Mouse (Mus musculus) lung, adult 2 months (tissue): ENCODE measurements around the gene Xirp1. TPM values are rescaled to one million over a fixed set of nuclear protein-coding genes. Genes with fewer than 3 reads are reported as not detected.
A peak's percentile ranks its signal among the peaks of the same experiment; 100 is the strongest.

Source experiments
- DNase-seq: peaks from one replicate; pipeline ENCODE4 v3.0.0; 2022
- H3K4me1 ChIP-seq: fragments of 200-500 bp; 2 replicates; pipeline ENCODE4 v1.6.1; 2011; ENCODE audit warnings: low read length; ENCODE audit not compliant: control insufficient read depth, insufficient read depth
- H3K4me3 ChIP-seq: fragments of 200-500 bp; replicated peaks from 2 replicates; pipeline ENCODE3; 2011; ENCODE audit warnings: low read depth, mild to moderate bottlenecking, control low read depth, low read length; ENCODE audit errors: extremely low read depth
- CTCF ChIP-seq: fragments of 200-500 bp; IDR thresholded peaks from 2 replicates; pipeline ENCODE4 v1.5.1; 2011; ENCODE audit warnings: mild to moderate bottlenecking, low read length, control low read depth; ENCODE audit not compliant: insufficient read depth
- POLR2A ChIP-seq: fragments of 200-500 bp; IDR thresholded peaks from 2 replicates; pipeline ENCODE4 v1.6.1; 2011; ENCODE audit warnings: low read depth, mild to moderate bottlenecking, control low read depth, low read length, borderline replicate concordance; ENCODE audit errors: extremely low read depth
- WGBS: fragments of 180-500 bp; shearing (Covaris S2); methylation state at CpG from one replicate; pipeline ENCODE4 v1.1.7; 2018; 5-methylcytosine and 5-hydroxymethylcytosine counted together
- polyA plus RNA-seq: library from polyadenylated mRNA; depleted of rRNA; stranded (reverse); fragments of >200 nt; gene quantifications from 2 replicates; pipeline ENCODE4 v1.2.3, GENCODE M21; 2012; rRNA removed

Gene Xirp1
- 0.62 and 2.7 TPM in 2 replicates for polyA plus RNA-seq

DNA sequence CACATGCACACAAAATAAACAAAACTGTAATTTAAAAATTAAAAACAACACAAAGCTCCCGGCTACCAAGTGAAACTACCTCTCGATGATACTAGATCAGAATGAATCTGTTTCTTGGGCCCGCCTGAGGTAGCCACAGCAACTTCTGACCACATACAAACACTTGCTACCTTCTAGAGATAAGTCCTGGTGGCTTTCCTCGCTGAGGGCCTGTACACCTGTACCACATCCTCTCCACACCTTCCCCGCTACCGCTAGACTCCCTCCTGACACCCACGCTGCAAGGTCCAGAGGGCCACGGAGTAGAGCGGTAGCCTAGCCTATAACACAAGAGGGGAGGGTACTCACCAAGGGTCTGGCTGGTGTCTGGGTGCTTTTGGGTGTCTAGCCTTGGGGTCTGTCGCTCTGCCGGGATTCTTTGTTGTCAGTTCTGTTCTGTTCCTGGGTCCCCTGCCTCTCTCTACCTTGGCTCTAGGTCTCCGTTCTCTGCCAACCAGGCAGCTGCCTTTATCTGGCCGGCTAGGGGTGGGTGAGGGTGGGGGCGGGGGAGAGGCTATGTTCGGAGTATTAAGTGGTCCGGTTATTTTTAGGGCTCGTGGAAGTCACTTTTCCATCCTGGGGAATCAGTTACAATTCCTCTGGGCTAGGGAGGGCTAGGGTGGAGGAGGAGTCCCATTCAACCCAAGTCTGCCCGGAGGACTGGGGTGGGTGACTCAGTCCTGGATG, at the start of gene Xirp1:
TSS of gene Xirp1 (minus strand) at position 513 of the 726 bp plus-strand sequence.
- TF ChIP-seq CTCF = no peak
- TF ChIP-seq POLR2A = no peak
- WGBS = 69% methylated on average over 18 of the region's 18 CpGs
- no peak within 1 kb of the TSS for H3K4me3 ChIP-seq
- DNase-seq = no peak
- no peaks in the 10 kb centered on the region for H3K4me1 ChIP-seq

DNA sequence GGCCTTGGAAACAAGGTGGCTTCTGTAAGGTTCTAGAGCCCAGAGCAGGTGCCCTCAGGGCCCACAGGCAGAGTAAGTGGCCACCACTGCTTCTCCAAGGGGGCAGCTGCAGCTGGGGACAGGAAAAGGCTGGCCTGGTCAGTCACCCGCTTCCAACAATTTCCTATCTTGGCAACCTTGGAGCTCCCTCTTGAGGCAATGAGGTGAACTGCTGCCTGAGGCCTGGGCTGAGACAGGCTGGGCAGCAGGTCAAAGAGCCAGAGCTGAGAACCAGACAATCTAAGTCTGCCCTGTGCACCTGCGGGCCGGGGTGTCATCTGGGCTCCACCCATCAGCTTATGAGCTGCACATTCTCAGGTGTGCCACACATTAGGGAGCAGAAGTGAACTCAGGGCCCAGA, 49.8 kb upstream of the Xirp1 start:
- DNase-seq = peak; percentile 83
- TF ChIP-seq POLR2A = no peak
- TF ChIP-seq CTCF = peak; percentile 95
- 3% methylated on average over 3 of the region's 3 CpGs for WGBS
- Histone ChIP-seq H3K4me3 (no peak overlapping the region), H3K4me1 (no peaks in the 10 kb centered on the region)

DNA sequence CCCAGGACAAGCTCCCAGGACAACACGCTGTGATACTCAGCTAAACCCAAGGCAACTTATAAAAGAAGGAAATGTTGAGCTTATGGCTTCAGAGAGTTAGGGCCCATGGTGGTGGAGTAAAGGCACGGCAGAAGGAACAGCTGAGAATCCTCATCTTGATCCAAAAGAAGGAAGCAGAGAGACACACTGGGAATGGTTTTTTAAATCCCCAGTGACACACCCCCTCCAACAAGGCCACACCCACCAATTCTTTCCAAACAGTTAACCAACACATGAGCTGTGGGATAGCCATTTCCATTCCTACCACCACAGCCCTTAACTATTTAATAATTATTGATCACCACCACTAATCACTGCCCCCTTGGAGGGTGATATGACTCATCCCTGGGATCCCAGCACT, 47.9 kb upstream of the Xirp1 start:
- whole genome bisulfite sequencing = 56% methylated on average over 2 of the region's 2 CpGs
- no peak for DNase-seq
- H3K4me1 ChIP-seq = no peaks in the 10 kb centered on the region
- no peak overlapping the region for H3K4me3 ChIP-seq
- TF ChIP-seq POLR2A (no peak), CTCF (no peak)

DNA sequence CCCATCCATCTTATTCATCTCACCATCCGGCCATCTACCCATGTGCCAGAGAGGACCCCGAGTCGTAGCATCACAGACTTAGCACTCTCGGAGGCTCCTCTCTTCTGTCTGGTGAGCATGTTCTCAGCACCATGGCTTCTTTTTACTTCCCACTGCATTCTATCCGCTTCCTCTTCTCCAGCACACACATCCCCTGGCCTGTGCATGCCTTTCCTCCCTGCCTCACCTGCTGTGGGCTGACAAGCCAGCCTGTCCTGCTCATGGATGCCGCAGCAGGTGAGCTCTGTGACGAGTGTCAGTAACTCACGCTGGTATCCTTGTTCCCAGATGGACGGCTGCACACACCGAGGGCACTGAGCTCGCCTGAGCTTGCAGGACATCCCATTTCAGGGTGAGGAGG, 46.4 kb upstream of the Xirp1 start, which contains the start of gene Cx3cr1:
TSS of gene Cx3cr1 (minus strand) at position 101 of the 400 bp plus-strand sequence.
- WGBS = 76% methylated on average over 11 of the region's 11 CpGs
- no peak for TF ChIP-seq CTCF
- TF ChIP-seq POLR2A = no peak
- H3K4me1 ChIP-seq = no peaks in the 10 kb centered on the region
- no peak within 1 kb of the TSS for H3K4me3 ChIP-seq
- DNase-seq = no peak

DNA sequence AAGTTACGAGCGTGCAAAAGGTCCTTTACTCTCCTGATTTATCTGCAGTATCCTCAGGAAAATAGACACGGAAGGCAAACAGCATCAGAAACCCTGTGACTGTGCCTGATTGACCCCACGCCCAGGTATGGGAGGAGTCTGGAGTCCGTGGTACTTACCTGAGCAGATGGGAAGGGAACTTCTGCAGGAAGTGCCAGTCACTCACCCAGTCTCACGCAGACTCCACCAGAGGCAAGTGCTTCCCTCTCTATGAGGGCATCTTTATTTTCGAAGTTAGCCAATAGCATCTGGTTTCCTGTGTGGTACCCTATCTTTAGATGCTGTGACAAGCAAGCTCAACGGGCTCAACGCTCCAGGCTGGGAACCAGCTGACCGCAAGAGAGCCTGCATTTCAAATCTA, 44.6 kb upstream of the Xirp1 start:
- no peak overlapping the region for H3K4me3 ChIP-seq
- 50% methylated on average over 10 of the region's 10 CpGs for WGBS

DNA sequence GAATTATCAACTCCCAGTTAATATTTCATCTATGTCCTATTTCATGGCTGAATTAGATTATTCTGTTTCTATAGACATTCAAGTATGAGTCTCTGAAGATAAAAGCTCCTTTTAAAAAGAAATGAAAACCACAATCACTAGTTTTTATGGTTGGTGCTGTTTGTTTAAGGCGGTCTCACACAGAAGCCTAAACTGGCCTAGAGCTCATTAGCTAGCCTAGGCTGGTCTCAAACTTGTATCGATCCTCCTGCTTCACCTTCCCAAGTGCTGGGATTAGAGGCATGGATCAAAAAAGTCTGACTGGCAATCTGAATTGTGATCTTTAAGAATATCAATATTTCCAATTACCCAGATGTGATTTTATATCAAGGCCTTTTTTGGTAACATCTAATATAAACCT, 44.2 kb upstream of the Xirp1 start:
- 79% methylated on average over 2 of the region's 2 CpGs for WGBS
- DNase-seq = no peak
- TF ChIP-seq CTCF = no peak
- Histone ChIP-seq H3K4me3 (no peak overlapping the region), H3K4me1 (no peaks in the 10 kb centered on the region)

More for the DNA sequence above, 44.6 kb upstream of the Xirp1 start:
- H3K4me1 ChIP-seq = no peaks in the 10 kb centered on the region
- no peak for DNase-seq
- no peak for TF ChIP-seq POLR2A
- TF ChIP-seq CTCF = no peak

DNA sequence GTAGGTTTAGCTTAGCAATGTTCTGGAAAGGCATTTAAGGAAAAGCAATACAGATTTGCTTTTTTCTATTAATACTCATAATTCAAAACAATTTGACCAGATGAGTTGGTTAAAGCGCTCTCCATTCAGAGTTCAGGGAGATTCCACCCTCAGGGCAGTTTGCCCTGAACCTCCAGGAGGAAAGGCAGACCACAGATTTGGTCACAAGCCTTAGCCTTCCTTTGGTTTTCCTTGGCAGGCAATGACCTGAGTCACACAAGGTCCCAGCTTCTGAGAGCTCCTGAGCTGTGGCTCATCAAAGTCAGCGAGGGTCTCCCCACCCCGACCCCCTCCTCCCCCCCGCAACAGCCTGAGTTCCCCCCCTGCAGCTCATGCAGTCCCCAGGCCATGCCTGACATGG, 40.9 kb upstream of the Xirp1 start:
- no peak overlapping the region for H3K4me3 ChIP-seq
- H3K4me1 ChIP-seq = no peaks in the 10 kb centered on the region
- 51% methylated on average over 4 of the region's 4 CpGs for WGBS
- no peak for TF ChIP-seq POLR2A
- TF ChIP-seq CTCF = no peak
- DNase-seq = no peak

DNA sequence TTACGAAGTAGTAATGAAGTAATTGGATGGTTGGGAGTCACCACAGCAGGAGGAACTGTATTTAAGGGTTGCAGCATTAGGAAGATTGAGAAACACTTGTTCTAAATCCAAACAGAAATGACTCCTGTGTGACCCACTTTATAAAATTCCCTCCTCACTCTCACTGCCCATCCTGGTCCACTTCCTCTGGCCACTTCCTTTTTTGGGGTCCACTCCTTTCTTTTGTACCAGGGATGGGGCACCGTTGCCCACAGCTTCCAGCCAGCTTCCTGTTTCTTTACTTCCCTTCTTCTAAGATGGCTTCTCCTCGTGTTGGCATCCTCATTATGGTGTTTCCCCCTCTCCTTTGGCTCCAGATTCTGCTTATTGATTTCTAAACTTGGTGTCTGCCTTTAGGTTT, 35.3 kb upstream of the Xirp1 start:
- DNase-seq = no peak
- Histone ChIP-seq H3K4me1 (no peaks in the 10 kb centered on the region), H3K4me3 (no peak overlapping the region)
- 42% methylated on average over 3 of the region's 3 CpGs for WGBS
- no peak for TF ChIP-seq POLR2A
- TF ChIP-seq CTCF = no peak

DNA sequence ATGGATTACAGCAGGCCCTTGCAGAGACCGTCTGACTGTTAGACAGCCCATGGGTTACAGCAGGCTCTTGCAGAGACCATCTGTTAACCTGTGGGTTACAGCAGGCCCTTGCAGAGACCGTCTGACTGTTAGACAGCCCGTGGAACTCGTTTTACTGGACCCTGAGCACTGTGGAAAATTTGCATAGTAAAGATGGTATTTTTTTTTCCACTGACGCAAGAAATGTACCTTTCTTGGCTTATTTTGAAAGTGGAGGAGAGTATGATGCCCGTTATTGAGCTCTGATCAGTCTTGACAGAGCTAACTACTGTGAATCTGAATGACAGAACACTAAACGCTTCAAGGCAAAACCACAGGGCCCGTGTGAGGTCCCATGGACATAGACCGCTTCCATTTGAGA, 32.8 kb upstream of the Xirp1 start:
- TF ChIP-seq CTCF (no peak), POLR2A (no peak)
- DNase-seq = no peak
- Histone ChIP-seq H3K4me3 (no peak overlapping the region), H3K4me1 (no peaks in the 10 kb centered on the region)
- WGBS = 71% methylated on average over 9 of the region's 9 CpGs

DNA sequence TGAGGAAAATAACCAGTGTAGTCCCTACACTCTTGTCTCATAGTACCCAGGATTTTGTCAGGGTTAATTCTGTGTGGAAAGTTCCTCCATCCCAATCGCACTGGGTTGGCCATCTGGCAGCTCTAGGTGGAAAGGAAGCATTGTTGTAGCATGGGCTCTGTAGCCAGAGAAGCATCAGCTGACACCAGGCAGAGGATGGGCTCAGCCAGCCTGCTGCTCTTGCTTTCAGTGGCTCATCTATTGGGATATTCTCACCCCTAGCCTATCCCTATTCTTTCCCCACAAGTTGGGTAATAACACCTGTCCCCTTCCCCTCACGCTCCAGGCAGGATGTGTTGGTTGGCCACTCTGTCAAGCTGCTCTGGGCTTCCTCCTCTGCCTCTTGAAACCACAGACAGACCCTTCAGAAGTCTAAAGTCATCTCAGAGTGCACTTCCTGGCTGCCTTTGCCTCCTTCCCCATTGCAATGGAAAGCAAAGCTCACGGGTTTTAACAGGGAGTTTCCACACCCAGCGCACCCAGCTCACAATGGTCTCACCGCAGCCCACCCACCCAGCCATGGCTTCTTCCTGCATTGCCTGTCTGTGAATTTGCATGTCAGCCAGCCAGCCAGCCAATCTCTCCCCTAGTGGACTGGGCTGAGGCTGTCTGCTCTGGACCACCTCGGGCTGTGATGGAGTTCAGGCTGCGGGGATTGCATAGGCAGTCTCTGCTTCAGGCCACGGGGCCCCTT, 31.3 kb upstream of the Xirp1 start:
- no peaks in the 10 kb centered on the region for H3K4me1 ChIP-seq

More for the DNA sequence above, 31.3 kb upstream of the Xirp1 start:
- no peak overlapping the region for H3K4me3 ChIP-seq
- 40% methylated on average over 8 of the region's 8 CpGs for WGBS
- DNase-seq = no peak
- no peak for TF ChIP-seq POLR2A
- no peak for TF ChIP-seq CTCF
